In genomic region chr3:89089882-89090591, GRCm38 (mm10) we compare ENCODE assay signal across 8 mouse cellular contexts. TPM values are rescaled to one million over a fixed set of nuclear protein-coding genes. Genes with fewer than 3 reads are reported as not detected.
DNase-seq lines count a peak whose midpoint lies in the region; ATAC-seq and TF ChIP-seq lines count a peak whose summit lies in the region.

No protein-coding gene starts in this region.

- H3K4me1 ChIP-seq in embryonic facial prominence, embryonic 14.5 days (ENCODE audit: control insufficient read depth, insufficient read depth, low read length) = peaks cover 16% of the 10 kb centered on the region
- peaks cover 4% of the 10 kb centered on the region; the same call in 1 of the 2 replicates for H3K4me1 ChIP-seq in kidney, adult 2 months (ENCODE audit: control insufficient read depth, insufficient read depth, low read length)
- H3K4me1 ChIP-seq in limb, embryonic 11.5 days (ENCODE audit: control insufficient read depth, insufficient read depth, low read length) = peaks cover 29% of the 10 kb centered on the region
- peaks cover 41% of the 10 kb centered on the region for H3K4me1 ChIP-seq in midbrain, embryonic 13.5 days (replicated peaks)
- H3K4me1 ChIP-seq in spleen, adult 2 months (ENCODE audit: control insufficient read depth, insufficient read depth, insufficient read length) = peaks cover 25% of the 10 kb centered on the region

- peak overlapping the region; percentile 100 for H3K4me2 ChIP-seq in embryonic facial prominence, embryonic 14.5 days (ENCODE audit: low read depth, low read length)
- H3K4me2 ChIP-seq in limb, embryonic 11.5 days (ENCODE audit: low read depth, severe bottlenecking) = peak overlapping the region; percentile 87
- peak overlapping the region; percentile 94 for H3K4me2 ChIP-seq in midbrain, embryonic 13.5 days (replicated peaks)

- H3K9ac ChIP-seq in embryonic facial prominence, embryonic 14.5 days (ENCODE audit: low read depth, low read length) = peak overlapping the region; percentile 76
- H3K9ac ChIP-seq in limb, embryonic 11.5 days (ENCODE audit: low read length) = peak overlapping the region; percentile 64
- H3K9ac ChIP-seq in midbrain, embryonic 13.5 days (replicated peaks) = peak overlapping the region; percentile 83

- WGBS in embryonic facial prominence, embryonic 14.5 days = 0% methylated on average over 37 of the region's 40 CpGs
- under 1% methylated on average over 37 of the region's 40 CpGs for WGBS in kidney, adult 2 months
- 1% methylated on average over 40 of the region's 40 CpGs for WGBS in limb, embryonic 11.5 days
- 2% methylated on average over 40 of the region's 40 CpGs for WGBS in midbrain, embryonic 13.5 days
- WGBS in spleen, adult 2 months = under 1% methylated on average over 39 of the region's 40 CpGs

- peak; percentile 50 for TF ChIP-seq POLR2A in kidney, adult 2 months (IDR thresholded peaks at IDR 0.05; ENCODE audit: low read depth, low read length)
- peak; percentile 40 for TF ChIP-seq POLR2A in spleen, adult 2 months (IDR thresholded peaks at IDR 0.05; ENCODE audit: low read depth, low read length)

- peak overlapping the region; percentile 85 for H3K27ac ChIP-seq in embryonic facial prominence, embryonic 14.5 days (replicated peaks; ENCODE audit: low read depth, low read length)
- H3K27ac ChIP-seq in kidney, adult 2 months (ENCODE audit: insufficient read depth, low read depth, low read length) = peak overlapping the region; percentile 63
- no peak overlapping the region for H3K27ac ChIP-seq in limb, embryonic 11.5 days (replicated peaks; ENCODE audit: low read depth, low read length)
- H3K27ac ChIP-seq in midbrain, embryonic 13.5 days = peak overlapping the region; percentile 81
- H3K27ac ChIP-seq in spleen, adult 2 months (ENCODE audit: insufficient read depth, low read length) = peak overlapping the region; percentile 62

- no peak for TF ChIP-seq CTCF in kidney, adult 2 months (conservative IDR thresholded peaks at IDR 0.05; ENCODE audit: insufficient read depth, insufficient read length, low read depth, low read length)
- TF ChIP-seq CTCF in spleen, adult 2 months (IDR thresholded peaks at IDR 0.05; ENCODE audit: extremely low read depth, insufficient read depth, insufficient read length, insufficient replicate concordance) = no peak

- DNase-seq in 416B (ENCODE audit: low read depth) = peak; percentile 94
- DNase-seq in adrenal gland, postnatal 4 days (ENCODE audit: low spot score in 2 of 2) = peak; percentile 62 to 67
- peak; percentile 95 for DNase-seq in embryonic facial prominence, embryonic 14.5 days (ENCODE audit: low spot score)
- DNase-seq in heart, adult 18-20 months = peak; percentile 93 to 95
- peak; percentile 96 for DNase-seq in kidney, adult 2 months
- peak; percentile 84 for DNase-seq in limb, embryonic 11.5 days (ENCODE audit: low spot score)
- DNase-seq in spleen, adult 2 months (ENCODE audit: low read depth in 1 of 2, low spot score in 2 of 2) = peak; percentile 77 to 87

- peaks cover 20% of the 10 kb centered on the region for H3K36me3 ChIP-seq in embryonic facial prominence, embryonic 14.5 days (ENCODE audit: control insufficient read depth, insufficient read depth, low read length)
- H3K36me3 ChIP-seq in kidney, adult 2 months (ENCODE audit: control insufficient read depth, insufficient read depth, low read length) = no peaks in the 10 kb centered on the region
- H3K36me3 ChIP-seq in limb, embryonic 11.5 days (ENCODE audit: control insufficient read depth, insufficient read depth, low read length) = no peaks in the 10 kb centered on the region; the same call in 1 of the 2 replicates
- peaks cover 48% of the 10 kb centered on the region for H3K36me3 ChIP-seq in midbrain, embryonic 13.5 days
- H3K36me3 ChIP-seq in spleen, adult 2 months (ENCODE audit: control insufficient read depth, insufficient read depth, low read length) = peaks cover 2% of the 10 kb centered on the region; the same call in 1 of the 2 replicates

- ATAC-seq in embryonic facial prominence, embryonic 14.5 days (ENCODE audit: low read depth) = peak; percentile 83
- ATAC-seq in limb, embryonic 11.5 days (ENCODE audit: insufficient number of reproducible peaks, low FRiP score, low TSS enrichment, low read depth) = peak; percentile 76
- ATAC-seq in midbrain, embryonic 13.5 days = peak; percentile 67

- peaks cover 4% of the 10 kb centered on the region; the same call in 1 of the 2 replicates for H3K27me3 ChIP-seq in embryonic facial prominence, embryonic 14.5 days (replicated peaks; ENCODE audit: control insufficient read depth, insufficient read depth, low read length)
- H3K27me3 ChIP-seq in kidney, adult 2 months (replicated peaks; ENCODE audit: control insufficient read depth, insufficient read depth, low read length) = no peaks in the 10 kb centered on the region
- peaks cover 18% of the 10 kb centered on the region for H3K27me3 ChIP-seq in limb, embryonic 11.5 days (ENCODE audit: control insufficient read depth, insufficient read depth, low read length)
- peaks cover 25% of the 10 kb centered on the region for H3K27me3 ChIP-seq in midbrain, embryonic 13.5 days
- H3K27me3 ChIP-seq in spleen, adult 2 months (ENCODE audit: control insufficient read depth, insufficient read depth, low read length) = peaks cover 6% of the 10 kb centered on the region

- H3K9me3 ChIP-seq in embryonic facial prominence, embryonic 14.5 days (ENCODE audit: control insufficient read depth, low read length) = no peaks in the 10 kb centered on the region
- no peaks in the 10 kb centered on the region for H3K9me3 ChIP-seq in limb, embryonic 11.5 days (ENCODE audit: control insufficient read depth, low read length)
- H3K9me3 ChIP-seq in midbrain, embryonic 13.5 days = no peaks in the 10 kb centered on the region

- H3K4me3 ChIP-seq in embryonic facial prominence, embryonic 14.5 days (ENCODE audit: low read depth, low read length) = peak overlapping the region; percentile 69
- peak overlapping the region; percentile 62 for H3K4me3 ChIP-seq in kidney, adult 2 months (ENCODE audit: insufficient read depth, low read depth, low read length)
- peak overlapping the region; percentile 61 for H3K4me3 ChIP-seq in limb, embryonic 11.5 days (ENCODE audit: low read depth, low read length)
- H3K4me3 ChIP-seq in midbrain, embryonic 13.5 days (replicated peaks) = peak overlapping the region; percentile 74
- H3K4me3 ChIP-seq in spleen, adult 2 months (ENCODE audit: extremely low read depth, insufficient read depth, insufficient read length) = peak overlapping the region; percentile 73

RNA-seq across cellular contexts. Expression of gene Rusc1, which starts 3.1 kb away (rescaled TPM):
- total RNA-seq in adrenal gland, postnatal 4 days (2021) = 10 to 100 TPM; 21.9 to 27.4 TPM
- polyA plus RNA-seq in embryonic facial prominence, embryonic 14.5 days (2014; fragmentation: Nextera tagmentation; extraction: Ambion mirVana) = 23.5 and 26.5 TPM in 2 replicates
- 10 to 100 TPM; 25.9 to 30.0 TPM for total RNA-seq in heart, adult 18-20 months (2021)
- 33.6 and 34.5 TPM in 2 replicates for polyA plus RNA-seq in kidney, adult 2 months (2012; rRNA removed)
- polyA plus RNA-seq in limb, embryonic 11.5 days (2014; fragmentation: Nextera tagmentation; extraction: Ambion mirVana) = 13.8 TPM in 2 replicates
- 59.8 and 69.5 TPM in 2 replicates for polyA plus RNA-seq in midbrain, embryonic 13.5 days (2015; fragmentation: Nextera tagmentation; extraction: Ambion mirVana)
- polyA plus RNA-seq in spleen, adult 2 months (2012; rRNA removed) = 42.5 and 54.1 TPM in 2 replicates

RNA-seq across cellular contexts. Expression of gene Gm43738, which starts 10.9 kb away (rescaled TPM):
- total RNA-seq in adrenal gland, postnatal 4 days (2021) = not detected
- polyA plus RNA-seq in embryonic facial prominence, embryonic 14.5 days (2014; fragmentation: Nextera tagmentation; extraction: Ambion mirVana) = not detected in 2 replicates
- total RNA-seq in heart, adult 18-20 months (2021) = not detected
- polyA plus RNA-seq in kidney, adult 2 months (2012; rRNA removed) = not detected in 2 replicates
- not detected in 2 replicates for polyA plus RNA-seq in limb, embryonic 11.5 days (2014; fragmentation: Nextera tagmentation; extraction: Ambion mirVana)
- not detected in 2 replicates for polyA plus RNA-seq in midbrain, embryonic 13.5 days (2015; fragmentation: Nextera tagmentation; extraction: Ambion mirVana)
- polyA plus RNA-seq in spleen, adult 2 months (2012; rRNA removed) = not detected in 2 replicates

RNA-seq across cellular contexts. Expression of gene Fdps, which starts 11.7 kb away (rescaled TPM):
- 10 to 100 TPM; 79.4 to 85.0 TPM for total RNA-seq in adrenal gland, postnatal 4 days (2021)
- polyA plus RNA-seq in embryonic facial prominence, embryonic 14.5 days (2014; fragmentation: Nextera tagmentation; extraction: Ambion mirVana) = 183 and 205 TPM in 2 replicates
- 10 to 100 TPM; 24.2 to 25.6 TPM for total RNA-seq in heart, adult 18-20 months (2021)
- polyA plus RNA-seq in kidney, adult 2 months (2012; rRNA removed) = 40.3 and 54.9 TPM in 2 replicates
- 315 and 326 TPM in 2 replicates for polyA plus RNA-seq in limb, embryonic 11.5 days (2014; fragmentation: Nextera tagmentation; extraction: Ambion mirVana)
- 351 and 358 TPM in 2 replicates for polyA plus RNA-seq in midbrain, embryonic 13.5 days (2015; fragmentation: Nextera tagmentation; extraction: Ambion mirVana)
- polyA plus RNA-seq in spleen, adult 2 months (2012; rRNA removed) = 25.6 and 30.6 TPM in 2 replicates

RNA-seq across cellular contexts. Expression of gene Pklr, which starts 45.9 kb away (rescaled TPM):
- 10 to 100 TPM; 11.2 to 24.5 TPM for total RNA-seq in adrenal gland, postnatal 4 days (2021)
- polyA plus RNA-seq in embryonic facial prominence, embryonic 14.5 days (2014; fragmentation: Nextera tagmentation; extraction: Ambion mirVana) = 0.30 TPM in 1 of 2 replicates, not detected in the other
- total RNA-seq in heart, adult 18-20 months (2021) = not detected
- 79.3 and 96.0 TPM in 2 replicates for polyA plus RNA-seq in kidney, adult 2 months (2012; rRNA removed)
- 1.2 and 1.6 TPM in 2 replicates for polyA plus RNA-seq in limb, embryonic 11.5 days (2014; fragmentation: Nextera tagmentation; extraction: Ambion mirVana)
- 0.24 TPM in 1 of 2 replicates, not detected in the other for polyA plus RNA-seq in midbrain, embryonic 13.5 days (2015; fragmentation: Nextera tagmentation; extraction: Ambion mirVana)
- polyA plus RNA-seq in spleen, adult 2 months (2012; rRNA removed) = 10.0 and 10.2 TPM in 2 replicates
